Mouse (Mus musculus): ENCODE data around the gene 5830473C10Rik.
A peak's percentile ranks its signal among the peaks of the same experiment; 100 is the strongest.
"Not testable (repeated sequence)": the region's sequence is repeated elsewhere in the genome, so short reads cannot be mapped to it uniquely, and the experiment has no call there.

5830473C10Rik gene

DNA sequence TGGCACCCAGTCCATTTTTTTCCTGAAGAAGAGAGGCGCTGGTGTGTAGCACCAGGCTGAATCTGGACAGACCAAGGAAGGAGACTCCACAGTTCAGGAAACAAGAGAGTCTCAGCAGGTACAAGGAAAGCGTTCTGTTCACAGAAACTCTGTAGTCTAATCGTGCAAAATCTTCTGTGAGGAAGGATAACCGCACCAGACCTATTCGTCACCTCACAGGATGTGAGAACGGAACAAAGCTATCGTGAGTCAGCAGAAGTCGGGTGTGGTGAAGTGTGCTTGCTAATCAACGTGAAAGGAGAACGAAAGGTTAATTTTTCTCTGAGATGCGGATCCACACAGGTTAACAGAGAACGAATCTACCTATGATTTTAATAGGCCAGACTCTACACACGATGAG is 34.0 kb downstream of the 5830473C10Rik start:
- no peak for DNase-seq (ENCODE audit: low spot score)

GRCm38 (mm10) chr5:90596155-90596554 is 35.2 kb downstream of the 5830473C10Rik start:
- DNase-seq (ENCODE audit: low spot score), result no peak

DNA sequence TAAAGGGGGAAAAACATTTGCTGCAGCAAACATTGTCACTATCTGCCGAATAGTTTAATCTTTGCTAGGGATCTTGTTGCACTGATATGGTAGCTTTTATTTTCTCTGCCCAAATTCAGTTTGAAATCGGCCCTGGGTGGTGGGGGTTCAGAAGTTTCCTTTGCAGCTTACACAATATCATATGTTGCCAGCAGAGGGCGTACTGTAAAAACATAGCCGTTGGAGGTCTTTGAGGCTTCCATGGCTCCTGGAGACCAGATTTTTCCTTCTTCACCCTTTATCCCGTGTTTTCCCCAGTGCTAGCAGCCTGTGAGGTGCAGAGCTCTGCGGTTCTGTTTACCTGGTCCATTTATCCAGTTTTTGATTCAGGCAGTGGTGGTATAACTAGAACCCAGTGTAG is 40.6 kb downstream of the 5830473C10Rik start:
- peak; percentile 55 for DNase-seq (ENCODE audit: low spot score)

DNA sequence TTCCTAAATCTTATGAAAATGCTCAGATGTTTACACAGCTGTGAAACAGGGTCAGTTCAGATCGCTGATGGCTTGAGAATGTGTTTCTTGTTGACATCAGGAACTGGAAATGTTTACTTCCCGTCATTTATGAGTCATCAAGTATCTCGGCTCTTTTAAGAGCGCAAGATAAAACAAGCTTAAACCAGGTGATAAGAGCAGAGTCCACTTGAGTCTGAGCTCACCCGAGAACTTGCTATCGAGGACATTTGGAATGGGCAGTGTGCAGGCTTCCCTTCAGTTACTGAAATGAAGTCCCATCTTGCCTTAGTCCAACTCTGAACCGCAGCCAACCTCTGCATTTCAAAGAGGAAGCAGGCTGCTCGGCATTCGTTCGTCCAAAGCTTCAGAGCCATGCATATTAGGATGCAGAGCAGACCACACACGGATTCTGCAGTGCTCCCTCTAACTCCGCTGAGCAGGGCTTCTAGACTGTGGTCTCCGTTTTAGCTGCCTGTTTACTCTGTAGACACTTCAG is 42.6 kb downstream of the 5830473C10Rik start:
- peak; percentile 15 for DNase-seq (ENCODE audit: low spot score)

DNA sequence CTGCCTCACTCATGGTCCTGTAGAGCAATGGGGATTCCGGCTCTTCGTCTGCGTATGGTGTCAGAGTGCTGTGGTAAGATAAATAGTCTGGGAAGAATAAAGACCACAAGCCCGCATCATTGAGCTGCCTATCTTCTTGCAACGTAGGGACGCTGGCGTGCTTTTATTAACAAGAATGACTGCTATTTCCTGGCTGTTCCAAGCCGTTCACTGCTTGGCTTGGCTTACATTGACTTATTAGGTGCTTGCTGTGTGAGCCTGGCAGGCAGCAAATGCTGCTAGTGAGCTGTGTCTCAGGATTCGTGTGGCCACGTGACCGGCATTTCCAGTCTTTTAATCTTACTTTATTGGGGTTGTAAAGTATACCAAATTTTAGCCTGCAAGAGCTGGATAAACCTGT is 48.0 kb downstream of the 5830473C10Rik start:
- peak; percentile 32 for DNase-seq (ENCODE audit: low spot score)

DNA sequence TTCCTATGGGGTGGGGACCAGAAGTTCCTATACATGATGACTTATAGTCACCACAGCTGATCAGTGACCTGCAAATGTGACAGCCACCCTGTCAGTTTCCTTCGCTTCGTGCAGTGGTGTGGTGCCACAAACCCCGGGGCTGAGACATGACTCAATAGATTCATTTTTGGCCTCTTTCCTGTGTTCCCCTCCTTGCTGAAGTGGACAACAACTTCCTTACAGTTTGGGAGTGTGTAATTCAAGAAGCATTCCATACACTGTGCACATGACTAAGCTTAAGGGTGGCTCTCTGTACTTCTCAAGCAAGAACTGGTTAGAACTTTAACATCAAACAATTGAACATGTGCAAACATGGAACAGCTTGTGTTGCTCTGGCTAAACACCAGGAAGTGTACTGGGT is 50.5 kb downstream of the 5830473C10Rik start:
- peak; percentile 18 for DNase-seq (ENCODE audit: low spot score)

DNA sequence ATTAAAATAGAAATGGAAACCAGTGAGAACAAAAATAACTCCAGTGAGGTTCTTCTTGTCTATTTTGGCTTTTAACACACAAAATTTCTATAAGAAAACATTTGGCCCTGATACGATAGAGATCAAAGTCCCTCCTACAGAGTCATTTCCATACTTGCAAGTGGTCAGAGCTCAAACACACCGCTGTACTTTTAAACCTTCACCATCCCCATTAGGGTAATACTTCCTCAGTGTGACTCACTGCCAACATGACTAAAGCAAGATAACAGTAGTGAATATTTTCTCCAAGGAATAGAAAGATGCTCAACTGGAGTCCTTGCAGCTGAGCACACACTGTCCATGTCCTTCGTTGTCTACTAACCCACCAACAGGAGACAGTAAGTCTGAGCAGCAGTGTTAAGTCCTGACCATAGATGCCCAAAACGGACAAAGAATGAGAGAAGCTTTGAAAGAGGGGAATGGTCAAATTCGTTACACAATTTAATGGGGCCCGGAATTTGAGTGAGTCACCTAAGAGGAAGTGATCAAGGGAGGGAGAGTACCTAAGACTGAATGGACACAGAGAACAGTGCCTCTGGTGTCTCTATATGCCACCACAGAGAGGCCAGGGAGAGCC is 51.2 kb downstream of the 5830473C10Rik start:
- no peak for DNase-seq (ENCODE audit: low spot score)

DNA sequence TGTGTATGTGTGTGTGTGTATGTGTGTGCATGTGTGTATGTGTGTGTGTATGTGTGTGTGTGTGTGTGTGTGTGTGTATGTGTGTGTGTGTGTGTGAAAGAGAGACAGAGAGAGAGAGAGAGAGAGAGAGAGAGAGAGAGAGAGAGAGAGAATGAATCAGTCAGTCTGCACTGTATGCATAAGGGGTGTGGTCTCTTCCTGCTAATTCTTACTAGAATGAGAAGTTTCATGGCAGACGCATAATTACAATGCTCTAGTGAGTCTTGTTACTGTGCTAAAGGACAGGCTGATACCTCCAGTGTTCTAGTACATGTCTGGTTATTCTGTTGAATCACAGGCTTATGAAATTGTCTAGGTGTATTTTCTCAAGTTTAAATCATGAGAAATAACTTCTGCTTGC is 51.8 kb downstream of the 5830473C10Rik start:
- DNase-seq (ENCODE audit: low spot score), result not testable (repeated sequence)

DNA sequence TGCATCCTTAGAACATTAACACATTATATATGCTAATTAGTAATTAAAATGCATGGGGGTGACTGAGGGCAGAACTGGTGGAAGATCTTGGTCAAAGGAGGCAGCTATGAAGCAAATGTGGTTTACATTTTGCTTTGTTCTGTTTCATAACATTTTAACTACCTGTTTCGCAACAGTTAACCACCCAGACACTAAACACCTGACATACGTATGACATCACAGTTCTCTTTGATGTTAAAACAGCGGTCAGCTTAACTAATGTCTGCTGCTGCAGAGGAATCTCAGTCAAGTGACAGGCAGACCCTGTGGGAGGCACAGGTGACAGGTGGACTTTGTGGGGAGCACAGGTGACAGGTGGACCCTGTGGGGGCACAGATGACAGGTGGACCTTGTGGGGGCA is 57.0 kb downstream of the 5830473C10Rik start:
- DNase-seq (ENCODE audit: low spot score), result no peak

- DNase-seq (ENCODE audit: low spot score), result no peak
Observed at GRCm38 (mm10) chr5:90621316-90621715, 60.4 kb downstream of the 5830473C10Rik start.

- no peak for DNase-seq (ENCODE audit: low spot score)
Observed at GRCm38 (mm10) chr5:90621726-90622125, 60.8 kb downstream of the 5830473C10Rik start.

- no peak for DNase-seq (ENCODE audit: low spot score)
Observed at GRCm38 (mm10) chr5:90623209-90623608, 62.3 kb downstream of the 5830473C10Rik start.

DNA sequence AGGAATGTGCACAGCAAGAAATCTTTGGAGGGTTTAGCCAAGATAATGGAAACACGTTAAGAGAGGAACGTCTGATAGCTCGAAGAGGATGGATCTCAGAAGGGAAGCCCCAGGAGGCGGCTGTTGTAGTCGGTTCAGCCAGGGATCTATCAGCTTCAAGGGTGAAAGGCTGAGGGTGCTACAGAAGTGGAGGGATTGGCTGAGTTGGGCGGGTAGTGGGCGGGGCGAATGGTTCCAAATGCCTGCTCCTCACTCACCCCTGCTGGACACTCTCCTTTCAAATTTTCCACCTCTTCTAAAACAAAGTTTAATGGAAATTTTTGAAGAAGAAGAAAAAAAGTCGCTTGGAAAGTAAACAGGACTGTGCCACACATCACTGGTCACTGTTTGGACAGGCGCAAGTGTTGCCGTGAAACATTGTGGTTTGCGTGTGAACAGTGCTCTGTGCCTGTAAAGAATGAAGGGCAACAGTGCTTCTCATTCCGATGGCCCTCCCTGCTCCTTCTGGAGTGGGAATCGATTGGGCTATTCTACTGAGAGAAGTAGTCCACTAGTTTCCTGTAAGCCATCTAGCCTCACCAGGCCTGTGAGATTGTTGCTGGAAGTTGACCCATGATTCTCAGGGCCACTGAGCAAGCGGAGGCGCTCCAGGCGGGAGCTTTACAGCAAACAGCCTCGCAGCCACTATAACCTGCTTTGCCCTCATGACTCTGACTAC is 64.0 kb downstream of the 5830473C10Rik start:
- no peak for DNase-seq (ENCODE audit: low spot score)

DNA sequence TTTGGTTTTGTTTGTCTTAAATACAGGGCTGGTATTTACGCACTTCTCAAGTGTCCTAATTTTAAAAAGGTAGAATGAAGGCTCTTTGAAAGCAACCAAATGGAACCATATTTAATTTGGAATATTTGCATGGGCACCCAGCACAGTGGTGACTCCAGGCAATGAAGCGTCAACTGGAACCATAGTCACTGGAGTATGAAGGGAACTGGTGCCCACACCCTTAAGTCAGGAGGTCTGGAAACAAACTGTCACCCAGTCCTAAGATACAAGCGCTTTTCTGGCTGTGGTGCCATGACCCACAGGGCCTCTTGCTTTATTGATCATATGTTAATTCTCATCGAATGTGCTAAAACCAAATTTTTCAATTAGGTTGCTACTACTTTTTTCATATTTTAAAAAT is 66.5 kb downstream of the 5830473C10Rik start:
- DNase-seq (ENCODE audit: low spot score), result no peak

DNA sequence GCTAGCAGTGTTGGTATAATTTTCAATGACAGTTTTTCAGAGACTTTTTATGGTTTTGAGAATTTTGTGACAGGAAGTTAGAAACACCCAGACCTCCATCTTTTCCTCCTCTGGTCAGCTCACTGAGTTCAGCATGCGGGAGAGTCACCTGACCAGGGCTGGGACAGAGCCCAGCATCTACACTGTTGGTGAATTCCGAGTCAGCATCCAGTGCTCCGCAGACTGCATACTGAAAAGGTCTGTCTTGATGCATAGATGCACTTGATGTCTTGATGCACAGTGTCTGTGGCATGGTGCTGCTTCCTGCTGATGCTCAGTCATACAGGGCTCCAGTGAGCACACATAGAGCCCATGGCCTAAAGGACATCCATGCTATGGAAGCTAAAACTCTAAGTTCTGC is 67.1 kb downstream of the 5830473C10Rik start:
- no peak for DNase-seq (ENCODE audit: low spot score)

- no peak for DNase-seq (ENCODE audit: low spot score)
Observed at GRCm38 (mm10) chr5:90628530-90628929, 67.6 kb downstream of the 5830473C10Rik start.

GRCm38 (mm10) chr5:90634885-90635284 is 74.0 kb downstream of the 5830473C10Rik start:
- DNase-seq (ENCODE audit: low spot score), result no peak

DNA sequence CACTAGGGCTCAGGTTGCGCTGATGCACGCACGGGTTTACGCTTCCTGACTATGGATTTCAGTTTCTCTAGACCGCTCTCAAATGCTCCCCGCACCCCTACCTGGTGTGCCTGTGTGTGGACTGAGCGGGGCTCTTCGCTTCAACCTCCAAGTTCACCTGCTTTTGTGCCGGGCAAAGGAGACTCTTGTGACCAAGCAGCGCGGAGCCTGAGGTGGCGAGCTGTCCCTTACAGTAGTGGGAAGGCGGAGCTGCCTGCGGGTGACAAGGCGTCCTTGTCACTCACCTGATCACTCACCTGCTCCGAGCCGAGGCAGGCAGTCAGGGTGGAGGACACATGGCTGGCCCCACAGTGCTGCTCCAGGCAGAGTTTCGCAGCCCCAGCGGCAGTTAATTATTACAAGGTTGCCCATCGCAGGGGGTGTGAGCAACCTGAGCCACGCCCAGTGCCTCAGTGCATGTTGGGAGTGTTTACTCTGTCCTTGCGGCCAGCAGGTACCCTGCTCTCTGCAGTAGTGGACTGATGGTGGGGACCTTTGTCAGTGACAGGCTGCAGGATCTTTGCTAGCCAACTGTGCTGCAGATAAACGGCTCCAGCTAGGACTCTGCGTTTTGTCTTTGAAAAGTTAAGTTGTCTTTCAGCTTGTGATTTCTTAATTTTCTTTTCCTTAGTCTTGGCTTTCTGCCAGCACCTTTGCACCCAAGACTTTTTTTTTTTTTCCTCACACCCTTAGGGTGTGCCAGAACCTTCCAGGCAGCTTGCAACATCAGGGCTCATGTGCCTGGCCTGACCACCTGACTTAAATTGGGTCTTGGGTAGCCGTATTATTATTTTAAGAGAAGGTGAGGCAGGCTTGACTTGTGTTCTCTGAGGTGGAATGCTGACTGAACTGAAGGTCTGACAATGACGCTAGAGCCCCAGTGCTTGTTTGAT is 79.6 kb downstream of the 5830473C10Rik start, which contains the start of gene Rassf6:
Gene Rassf6, minus strand, starts transcription at position 372 of the 932 bp plus-strand sequence.
- DNase-seq (ENCODE audit: low spot score), result peak; percentile 80

- DNase-seq (ENCODE audit: low spot score), result no peak
Observed at GRCm38 (mm10) chr5:90641218-90641610, 80.3 kb downstream of the 5830473C10Rik start.

GRCm38 (mm10) chr5:90645579-90645978 is 84.7 kb downstream of the 5830473C10Rik start:
- no peak for DNase-seq (ENCODE audit: low spot score)

GRCm38 (mm10) chr5:90646398-90646797 is 85.5 kb downstream of the 5830473C10Rik start:
- no peak for DNase-seq (ENCODE audit: low spot score)
